Mouse (Mus musculus) G1E-ER4 (cell line): Measurements from ENCODE around the gene BC052040. TPM values are rescaled to one million over a fixed set of nuclear protein-coding genes. Genes with fewer than 3 reads are reported as not detected.

Source experiments
- GATA1 ChIP-seq: IDR thresholded peaks from one replicate; pipeline ENCODE4 v1.8.0; 2012; ENCODE audit warnings: low read length, inconsistent platforms
- polyA plus RNA-seq: library from polyadenylated mRNA; stranded (reverse); fragments of >175 nt; gene quantifications from 2 replicates; pipeline ENCODE4 v1.2.3, GENCODE M21; 2012

Gene BC052040
- polyA plus RNA-seq: 6.4 and 8.0 TPM in 2 replicates

DNA sequence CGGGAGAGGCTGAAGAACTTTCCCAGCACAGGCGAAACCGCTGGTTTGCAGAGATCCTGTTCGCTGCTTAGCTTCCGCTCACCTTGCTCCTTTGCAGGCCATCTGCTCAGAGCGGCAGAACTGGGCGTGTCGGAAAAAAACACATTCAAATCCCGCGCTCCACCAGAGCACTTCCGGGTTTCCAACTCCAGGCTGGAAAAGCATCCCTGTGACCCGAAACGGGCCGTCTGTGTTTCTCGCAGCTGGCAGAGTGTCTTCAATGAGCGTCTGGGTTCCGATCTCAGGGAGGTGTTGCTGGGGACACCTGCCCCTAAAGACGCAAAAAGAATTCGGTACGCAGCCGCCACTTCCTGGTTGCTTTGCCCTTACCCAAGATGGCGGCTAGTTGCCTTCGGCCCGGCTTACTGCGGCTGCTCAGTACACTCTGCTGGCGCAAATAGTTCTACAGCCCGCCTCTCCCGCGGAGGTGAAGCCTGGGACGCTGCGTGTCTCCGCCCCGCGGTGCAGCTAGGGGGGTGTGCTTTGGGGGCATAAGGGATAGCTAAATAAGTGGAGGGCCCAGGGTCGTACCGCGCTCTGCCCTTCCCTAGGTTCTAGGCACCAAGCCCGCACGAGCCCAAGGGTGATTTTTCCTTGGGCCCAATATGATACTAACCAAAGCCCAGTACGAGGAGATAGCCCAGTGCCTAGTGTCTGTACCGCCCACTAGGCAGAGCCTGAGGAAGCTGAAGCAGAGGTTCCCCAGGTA, at the start of gene BC052040:
TSS of gene BC052040 (plus strand) at position 476 of the 748 bp plus-strand sequence.
- TF ChIP-seq GATA1: no peak

DNA sequence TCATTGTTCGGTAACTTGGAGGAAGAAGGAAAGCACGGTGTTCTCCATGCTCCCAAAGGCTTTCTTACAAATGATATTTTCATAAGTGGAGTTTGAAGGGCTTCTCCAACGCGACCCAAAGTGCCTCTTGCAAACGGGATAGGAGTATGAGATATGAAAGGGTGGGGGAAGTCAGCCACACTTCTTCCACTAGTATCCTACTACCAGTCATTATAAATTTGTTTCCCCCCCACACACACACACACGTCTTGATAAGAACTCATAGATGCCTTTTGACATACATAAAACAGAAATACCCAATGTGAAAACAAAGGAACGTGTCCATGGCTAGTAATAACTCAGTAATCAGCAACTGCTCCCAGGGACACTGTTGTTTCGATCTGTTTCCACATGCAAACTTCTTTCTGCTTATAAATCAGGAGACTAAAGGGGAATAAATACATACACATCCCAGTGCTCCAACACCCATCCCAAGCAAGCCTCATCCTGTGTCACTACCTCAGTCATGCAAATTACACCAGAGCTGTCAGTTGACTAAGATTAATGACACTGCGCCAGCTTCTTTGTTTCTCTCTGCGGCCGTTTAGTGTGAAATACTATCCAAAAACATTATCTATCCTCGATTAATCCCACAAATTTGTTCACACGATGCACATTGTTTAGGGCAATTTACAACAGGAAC, 43.4 kb upstream of the BC052040 start:
- TF ChIP-seq GATA1: no peak

DNA sequence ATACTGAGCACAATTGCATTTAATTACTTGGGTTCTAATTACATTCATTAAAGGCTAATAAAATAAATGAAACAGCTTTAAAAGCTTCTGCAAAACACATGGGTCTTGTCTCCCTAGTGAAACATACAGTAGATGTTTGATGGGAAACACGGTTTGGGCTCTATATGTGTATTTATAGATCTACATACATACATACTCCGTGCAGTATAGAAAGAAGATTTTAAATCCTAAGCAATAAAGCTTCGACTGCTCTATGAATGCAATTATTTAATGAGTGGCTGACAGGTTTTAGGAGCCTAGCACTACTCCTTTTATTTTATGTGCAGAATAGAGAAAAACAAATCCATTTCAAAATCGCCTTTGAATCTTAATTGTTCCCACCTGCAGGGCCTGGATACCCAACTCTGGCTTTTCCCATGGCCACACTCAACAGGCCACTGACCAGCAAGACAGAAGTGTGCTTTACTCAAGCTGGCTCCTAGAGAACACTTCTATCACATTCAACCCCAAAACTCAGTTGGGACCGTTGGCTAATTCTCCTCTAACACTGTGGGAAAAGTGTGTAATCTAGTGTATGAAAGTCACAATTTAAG, 42.7 kb upstream of the BC052040 start:
- no peak for TF ChIP-seq GATA1

DNA sequence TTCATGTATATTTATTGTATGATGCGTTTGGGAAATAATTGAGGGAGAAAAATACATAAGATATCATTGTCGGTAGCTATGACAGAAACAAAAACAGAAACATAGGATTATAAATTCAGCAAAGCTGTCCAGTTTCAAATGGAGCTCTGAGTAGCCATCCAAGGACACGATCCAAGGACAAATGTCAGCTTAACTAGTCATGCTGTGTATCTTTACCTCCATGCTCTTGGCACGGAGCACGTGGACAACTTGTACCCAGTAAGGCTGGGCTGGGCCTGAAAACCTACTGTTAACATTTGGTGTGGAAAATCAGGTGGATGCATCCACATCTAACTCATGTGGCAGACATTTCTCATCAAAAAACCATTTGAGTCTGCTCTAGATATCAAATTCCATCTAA, 41.8 kb upstream of the BC052040 start:
- no peak for TF ChIP-seq GATA1

DNA sequence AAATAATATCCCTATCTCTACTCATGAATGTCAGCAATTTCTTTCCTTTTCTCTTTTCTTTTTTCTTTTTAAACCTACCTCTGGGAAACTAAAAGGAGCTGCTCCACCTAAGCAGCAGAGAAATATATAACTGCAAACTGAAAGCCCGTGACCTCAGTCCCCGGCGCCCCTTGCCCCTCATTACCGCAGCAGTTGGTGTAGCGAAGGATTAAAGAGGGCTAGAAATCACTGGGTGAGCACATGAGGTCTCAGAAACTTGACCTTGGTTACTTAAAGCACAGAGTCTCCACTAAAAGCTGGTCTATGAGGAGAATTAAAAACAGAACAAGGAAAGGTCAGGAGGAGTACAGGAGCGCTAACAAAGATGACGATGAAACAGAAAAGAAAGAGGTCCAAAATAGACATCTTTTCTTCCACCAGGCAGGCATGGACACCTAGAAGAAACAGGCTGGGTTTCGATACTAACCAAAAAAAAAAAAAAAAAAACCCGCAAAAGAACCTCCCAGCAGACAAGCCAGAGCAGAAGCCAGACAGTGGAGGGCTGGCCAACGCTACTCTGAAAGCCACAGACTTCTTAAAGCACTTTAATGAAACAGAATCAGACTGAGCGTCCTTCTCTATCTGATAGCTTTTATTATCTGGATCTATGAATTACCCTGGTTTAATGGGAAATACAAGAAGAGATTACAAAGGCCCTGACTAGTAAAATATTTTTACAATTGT, 39.0 kb upstream of the BC052040 start:
- TF ChIP-seq GATA1: no peak

DNA sequence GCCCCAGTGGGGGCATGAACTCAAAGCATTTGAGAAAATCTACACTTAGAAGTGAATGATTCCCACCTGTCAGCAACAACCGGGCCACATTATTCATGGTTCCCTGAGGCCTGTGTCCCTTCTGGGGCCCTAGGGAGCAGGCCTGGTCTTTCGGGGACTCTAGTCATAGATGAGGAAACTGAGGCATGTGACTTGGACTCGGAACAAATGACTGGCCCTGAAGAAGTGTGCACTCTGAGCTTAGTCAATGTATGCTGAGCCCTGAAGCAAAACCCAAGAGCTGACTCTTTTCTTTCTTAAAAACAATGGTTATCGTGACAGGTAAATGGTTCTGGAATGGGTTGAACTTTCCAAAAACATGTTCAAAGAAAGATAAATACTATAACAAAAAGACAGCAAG, 38.3 kb upstream of the BC052040 start:
- no peak for TF ChIP-seq GATA1

DNA sequence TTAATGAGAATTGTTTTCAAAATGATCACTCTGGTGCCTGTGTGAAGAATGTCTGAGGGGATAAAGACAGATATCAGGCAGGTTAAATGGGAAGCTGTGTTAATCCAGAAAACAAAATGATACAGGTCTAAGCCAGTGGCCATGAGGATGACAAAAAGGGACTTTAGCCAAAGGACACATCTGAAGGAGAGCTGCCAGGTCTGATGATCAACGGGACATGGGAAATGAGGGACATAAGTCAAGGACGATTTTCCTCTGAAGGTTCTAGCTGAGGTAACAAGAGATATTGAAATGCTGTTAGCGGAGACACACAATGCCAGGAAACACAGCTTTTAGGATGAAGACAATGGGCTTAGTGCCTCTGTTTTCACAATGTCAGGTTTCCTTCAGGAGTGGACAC, 29.6 kb upstream of the BC052040 start:
- no peak for TF ChIP-seq GATA1

DNA sequence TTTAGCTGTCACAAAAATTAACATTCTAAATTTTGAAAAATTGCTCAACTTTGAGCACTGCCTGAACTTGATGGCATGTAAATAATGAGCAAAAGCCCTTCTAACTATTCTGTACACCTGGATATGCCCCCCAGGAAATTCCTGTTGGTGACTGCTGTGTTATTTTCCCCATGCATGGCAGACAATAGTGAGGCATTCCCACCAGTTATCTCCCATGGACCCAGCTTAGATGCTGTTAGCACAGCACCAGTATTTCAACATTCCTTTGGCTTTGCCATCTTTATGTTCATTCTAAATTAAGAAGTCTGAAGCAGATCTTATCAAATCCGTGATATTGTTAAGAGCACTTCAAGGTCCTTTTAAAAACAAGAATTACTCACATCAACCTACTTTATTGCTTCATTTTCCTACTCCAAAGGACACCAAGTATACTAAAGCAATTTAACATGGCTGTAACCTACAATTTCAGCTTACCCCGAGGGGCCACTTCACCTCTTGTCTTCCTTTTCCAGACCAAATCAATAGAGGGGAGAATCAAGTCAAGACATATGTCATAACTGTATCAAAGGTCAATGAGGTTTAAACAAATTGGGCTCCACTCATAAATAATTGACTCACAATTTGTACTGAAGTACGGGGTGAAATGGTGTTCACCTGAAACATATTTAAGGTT, 19.2 kb upstream of the BC052040 start:
- TF ChIP-seq GATA1: no peak

DNA sequence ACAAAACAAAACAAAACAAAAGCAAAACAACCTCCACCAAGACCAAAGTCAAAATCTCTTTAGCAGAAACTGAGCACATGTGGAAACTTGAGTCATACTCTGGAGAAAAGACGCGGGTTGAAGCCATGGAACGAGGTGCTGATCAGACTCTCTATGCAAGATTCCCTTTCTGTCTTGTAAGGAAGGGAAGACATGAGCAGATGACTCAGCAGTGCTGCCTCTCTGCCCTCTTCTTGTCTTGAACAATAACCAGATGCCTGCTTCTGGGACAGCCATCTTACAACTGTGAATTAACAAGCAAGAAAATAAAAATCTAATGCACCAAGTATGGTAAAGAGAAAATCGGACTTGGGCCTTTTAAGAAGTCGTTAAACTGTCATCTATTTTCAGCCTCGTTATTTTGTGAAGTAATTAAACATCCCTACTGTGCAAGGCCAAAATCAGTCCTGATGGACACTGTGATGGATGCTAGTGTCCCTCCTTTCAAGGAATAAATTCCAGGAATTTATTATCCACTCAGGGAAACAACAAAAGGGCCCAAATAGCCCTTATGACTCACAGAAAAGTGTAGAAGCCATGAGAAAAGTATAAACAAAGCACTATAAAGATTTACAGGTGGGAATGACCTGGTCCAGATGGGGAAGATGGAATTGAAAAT, 18.0 kb upstream of the BC052040 start:
- no peak for TF ChIP-seq GATA1

DNA sequence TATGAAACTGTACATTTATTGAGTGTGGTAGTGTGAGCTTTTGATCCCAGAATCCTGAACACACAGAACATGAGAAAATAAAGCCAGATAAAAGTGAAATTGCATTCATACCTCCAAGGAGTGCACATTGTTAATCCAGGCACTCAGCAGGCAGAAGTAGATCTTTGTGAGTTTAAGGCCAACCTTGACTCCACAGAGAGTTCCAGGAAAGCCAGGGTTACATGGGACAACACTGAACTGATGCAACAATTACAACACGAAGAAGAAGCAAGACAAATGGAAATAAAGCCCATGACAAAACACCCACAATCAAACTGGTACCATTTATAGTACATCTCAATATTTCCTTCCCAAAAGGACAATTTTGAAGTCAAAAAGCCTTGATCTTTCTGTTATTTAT, 9.5 kb upstream of the BC052040 start:
- TF ChIP-seq GATA1: no peak

DNA sequence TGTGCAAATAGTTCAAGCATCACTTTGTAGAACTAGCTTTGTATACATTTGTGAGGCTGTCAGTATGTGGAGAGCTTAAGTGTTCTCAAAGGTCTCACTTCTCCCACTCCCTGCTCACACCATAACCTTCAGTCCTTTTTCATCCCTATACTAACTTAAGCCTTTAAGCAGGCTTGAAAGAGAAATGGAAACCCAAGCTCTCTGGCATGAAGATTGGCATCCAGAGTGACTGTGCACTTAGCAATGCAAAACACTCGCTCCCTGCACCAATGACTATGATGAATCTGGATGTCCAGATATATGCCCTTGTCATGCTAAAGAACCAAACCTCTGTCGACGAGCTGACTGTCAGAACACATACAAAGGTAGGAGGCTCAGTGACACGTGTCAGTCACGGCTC, 6.7 kb upstream of the BC052040 start:
- TF ChIP-seq GATA1: no peak

DNA sequence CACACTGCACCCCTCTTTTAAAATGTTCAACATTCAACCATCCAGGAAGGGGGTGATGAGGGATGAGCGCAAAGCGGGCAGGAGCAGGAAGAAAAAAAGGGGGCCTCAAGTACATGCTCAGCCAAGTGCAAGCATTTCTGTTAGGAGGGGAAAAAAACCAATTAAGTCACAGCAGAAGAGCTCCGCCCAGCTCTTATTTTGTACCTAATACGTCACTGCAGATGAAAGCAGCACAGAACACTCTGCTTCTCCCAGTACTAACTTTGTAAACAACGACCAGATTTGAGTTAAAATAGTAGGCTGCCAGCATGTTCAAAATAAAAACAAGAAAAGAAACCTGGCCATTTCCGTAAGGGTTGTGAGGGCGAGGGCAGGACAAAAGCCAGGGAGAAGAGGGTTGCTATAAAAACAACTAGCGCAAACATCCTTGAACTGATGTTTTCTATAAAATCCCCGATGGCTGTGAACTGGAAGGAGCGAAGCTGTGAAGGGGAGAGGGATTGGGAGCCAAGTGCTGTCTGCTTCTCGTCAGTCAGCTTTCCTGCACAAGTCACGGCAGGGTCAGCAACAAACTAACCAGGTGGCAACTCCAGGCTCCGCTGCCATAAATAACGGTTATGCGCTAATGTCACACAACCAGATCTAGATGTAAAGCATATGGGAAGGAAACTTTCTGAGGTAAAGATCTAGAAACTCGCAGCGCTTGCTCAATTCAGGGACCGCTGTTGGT, 2.2 kb upstream of the BC052040 start:
- no peak for TF ChIP-seq GATA1

DNA sequence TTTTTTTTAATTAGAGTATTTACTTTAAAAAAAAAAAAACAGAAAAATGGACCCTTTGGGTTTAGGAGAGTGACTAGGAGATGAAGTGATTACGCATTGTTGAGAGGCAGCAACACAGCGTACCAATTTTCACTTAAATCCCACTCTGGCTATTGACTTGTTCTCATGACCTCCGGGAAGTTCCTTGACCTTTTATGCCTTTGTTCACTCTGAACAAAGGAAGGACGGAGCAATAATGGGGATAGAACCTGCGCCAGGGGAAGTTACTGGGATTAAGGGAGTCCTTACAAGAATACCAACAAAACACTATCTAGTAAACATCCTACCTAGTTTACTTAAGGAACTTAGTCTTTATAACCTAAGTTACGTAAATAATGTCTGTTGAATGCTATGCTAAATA, 1.5 kb upstream of the BC052040 start:
- no peak for TF ChIP-seq GATA1

DNA sequence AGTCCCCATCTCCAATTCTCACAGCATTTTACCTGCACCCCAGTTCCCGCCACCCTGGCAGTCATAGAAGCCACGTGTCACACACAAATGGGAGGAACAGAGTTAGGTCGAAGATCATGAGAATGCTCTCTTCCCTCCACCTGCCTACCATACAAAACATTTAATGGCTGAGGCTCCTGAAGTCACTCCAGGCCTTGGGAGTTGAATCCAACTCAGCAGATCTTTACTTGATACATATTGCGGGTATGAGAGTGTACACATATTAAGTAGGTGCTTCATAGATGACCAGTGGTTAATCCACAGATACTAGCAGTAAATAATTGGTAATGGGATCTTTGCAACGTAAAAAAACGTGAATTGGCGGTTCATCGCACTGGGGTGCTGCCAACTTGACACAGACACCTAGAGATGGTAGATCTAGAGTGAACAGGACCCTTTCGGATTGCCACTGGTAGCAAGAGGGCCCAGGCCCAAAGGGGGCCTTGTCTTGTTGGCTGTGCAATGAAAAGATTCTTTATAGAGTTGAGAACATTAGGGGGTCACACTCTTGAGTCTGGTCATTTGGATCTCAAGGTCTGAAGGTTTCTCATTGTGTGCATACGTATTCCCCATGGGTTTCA, 583 bp downstream of the BC052040 start:
- TF ChIP-seq GATA1: no peak
